Mouse (Mus musculus): ENCODE data around the gene AL732309.1. TPM values are rescaled to one million over a fixed set of nuclear protein-coding genes. Genes with fewer than 3 reads are reported as not detected.
"Not testable (repeated sequence)": the region's sequence is repeated elsewhere in the genome, so short reads cannot be mapped to it uniquely, and the experiment has no call there.

AL732309.1 gene
- total RNA-seq, 2 experiments from 2014 or later = 1.3 to 1.5 TPM

- DNase-seq (ENCODE audit: low spot score in 2 of 2) = no peak
Observed at GRCm38 (mm10) chr2:25267746-25268309, 21.2 kb upstream of the AL732309.1 start.

DNA sequence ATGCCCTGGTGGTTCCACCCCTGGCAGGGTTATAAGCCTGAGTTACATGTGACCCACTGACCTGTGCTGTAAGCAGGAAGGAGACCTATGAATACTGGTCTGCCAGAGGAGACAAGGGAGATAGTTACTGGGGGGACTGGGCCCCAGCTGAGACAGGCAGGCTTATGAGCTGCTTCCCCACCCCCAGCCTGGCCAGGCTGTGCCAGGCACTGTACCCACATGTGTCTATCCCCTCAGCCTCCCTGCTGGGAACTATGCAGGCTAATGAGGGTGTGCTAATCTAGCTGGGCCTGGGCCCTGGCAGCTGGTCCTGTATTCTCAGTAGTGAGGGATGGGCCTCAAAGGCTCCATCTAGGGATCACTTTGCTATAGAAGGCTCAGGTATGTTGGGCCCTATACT lies 20.6 kb upstream of the AL732309.1 start:
- no peak for DNase-seq (ENCODE audit: low spot score in 2 of 2)

DNA sequence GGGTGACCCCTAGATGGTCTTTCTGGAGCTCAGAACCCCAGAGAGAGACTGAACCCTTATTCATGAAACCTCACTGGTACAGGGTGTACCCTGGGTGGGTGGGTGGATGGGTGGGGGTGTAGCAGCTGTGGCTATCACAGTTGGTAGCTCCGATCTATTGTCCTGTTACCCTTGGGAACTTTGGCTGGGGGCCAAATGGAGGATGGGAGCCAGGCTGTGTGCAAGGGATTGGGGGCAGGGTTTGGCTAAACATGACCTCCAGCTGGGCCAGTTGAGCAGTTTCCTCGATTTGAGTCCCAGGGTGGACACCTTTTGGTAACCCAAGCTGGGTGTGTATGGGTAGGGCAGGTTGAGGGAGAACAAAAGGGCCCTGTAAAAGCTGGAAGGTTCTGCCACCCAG lies 20.1 kb upstream of the AL732309.1 start:
- DNase-seq (ENCODE audit: low spot score in 2 of 2) = no peak

GRCm38 (mm10) chr2:25265897-25266656 lies 19.4 kb upstream of the AL732309.1 start:
- DNase-seq (ENCODE audit: low spot score in 2 of 2) = no peak

- no peak for DNase-seq (ENCODE audit: low spot score in 2 of 2)
Observed at GRCm38 (mm10) chr2:25264851-25265250, 18.2 kb upstream of the AL732309.1 start.

GRCm38 (mm10) chr2:25264286-25264660 lies 17.6 kb upstream of the AL732309.1 start:
- DNase-seq (ENCODE audit: low spot score in 2 of 2) = no peak

GRCm38 (mm10) chr2:25263623-25264285 lies 17.1 kb upstream of the AL732309.1 start:
- no peak for DNase-seq (ENCODE audit: low spot score in 2 of 2)

DNA sequence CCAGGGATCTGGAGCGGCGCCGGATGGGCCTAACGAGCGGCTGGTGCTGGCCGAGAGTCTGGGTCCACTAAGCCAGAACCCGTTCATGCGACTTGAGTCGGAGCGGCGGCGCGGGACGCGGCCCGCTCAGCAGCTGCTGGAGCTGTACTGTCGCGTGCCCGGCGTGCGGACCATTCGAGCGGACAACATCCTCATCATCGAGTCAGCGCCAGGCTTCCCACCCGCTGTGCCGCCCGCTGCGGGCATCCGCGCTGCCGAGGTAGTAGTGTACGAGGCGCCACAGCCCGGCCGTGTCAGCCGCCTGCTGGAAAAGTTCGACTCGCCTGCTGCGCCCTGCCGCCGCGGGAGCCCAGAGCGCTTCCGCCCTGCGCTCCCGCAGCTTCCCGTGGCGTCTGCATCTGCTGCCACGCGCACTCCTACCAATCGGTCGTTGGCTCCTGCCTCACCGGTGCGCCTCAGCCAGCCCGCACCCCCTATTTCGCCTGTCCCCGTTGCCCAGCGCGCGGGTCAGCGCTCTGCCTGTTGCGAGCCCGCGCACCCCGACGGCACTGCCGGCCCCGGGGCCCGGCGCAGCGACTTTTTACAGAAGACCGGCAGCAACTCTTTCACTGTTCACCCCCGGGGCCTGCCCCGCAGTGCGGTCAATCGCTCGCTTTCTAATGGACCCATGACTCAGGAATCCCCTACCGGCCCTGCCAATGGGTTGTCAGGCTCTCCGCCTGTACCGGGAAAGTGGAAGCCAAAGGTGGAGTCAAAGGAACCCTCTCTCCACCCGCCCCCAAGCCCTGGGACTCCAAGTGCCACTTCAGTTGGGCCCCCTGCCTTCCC lies 16.3 kb upstream of the AL732309.1 start:
- peak in 1 of 2 experiments; percentile 46 for DNase-seq (ENCODE audit: low spot score in 2 of 2)

GRCm38 (mm10) chr2:25262291-25262767 lies 15.7 kb upstream of the AL732309.1 start, which contains the start of gene Tprn:
Tprn (plus strand) TSS chr2:25262618.
- DNase-seq (ENCODE audit: low spot score in 2 of 2) = peak; percentile 64 to 91

- DNase-seq (ENCODE audit: low spot score in 2 of 2) = no peak
Observed at GRCm38 (mm10) chr2:25261870-25262269, 15.2 kb upstream of the AL732309.1 start.

DNA sequence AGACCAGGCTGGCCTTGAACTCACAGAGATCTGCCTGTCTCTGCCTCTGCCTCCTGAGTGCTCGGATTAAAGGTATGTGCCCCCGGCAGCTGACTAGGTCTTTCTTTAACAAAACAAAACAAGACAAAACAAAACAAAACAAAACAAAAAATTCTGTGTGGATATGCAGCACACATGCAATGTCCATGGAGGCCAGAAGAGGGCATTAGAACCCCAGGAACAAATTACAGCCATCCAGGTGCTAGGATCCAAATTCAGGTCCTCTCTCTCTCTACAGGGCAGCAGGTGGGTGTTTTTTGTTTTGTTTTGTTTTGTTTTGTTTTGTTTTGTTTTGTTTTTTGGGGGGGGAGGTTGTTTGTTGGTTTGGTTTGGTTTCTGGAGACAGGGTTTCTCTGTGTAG lies 12.2 kb upstream of the AL732309.1 start:
- no peak for DNase-seq (ENCODE audit: low spot score in 2 of 2)

- not testable (repeated sequence) for DNase-seq (ENCODE audit: low spot score in 2 of 2)
Observed at GRCm38 (mm10) chr2:25257250-25257649, 10.6 kb upstream of the AL732309.1 start.

GRCm38 (mm10) chr2:25256443-25257109 lies 9.9 kb upstream of the AL732309.1 start:
- not testable (repeated sequence) for DNase-seq (ENCODE audit: low spot score in 2 of 2)

GRCm38 (mm10) chr2:25255284-25255779 lies 8.7 kb upstream of the AL732309.1 start, which contains the start of gene Tmem203:
Tmem203 (plus strand) TSS chr2:25255439.
- DNase-seq (ENCODE audit: low spot score in 2 of 2) = peak; percentile 77 to 85

GRCm38 (mm10) chr2:25252331-25252730 lies 5.7 kb upstream of the AL732309.1 start:
- no peak for DNase-seq (ENCODE audit: low spot score in 2 of 2)

GRCm38 (mm10) chr2:25244144-25244543 lies 2.5 kb downstream of the AL732309.1 start:
- no peak for DNase-seq (ENCODE audit: low spot score in 2 of 2)

DNA sequence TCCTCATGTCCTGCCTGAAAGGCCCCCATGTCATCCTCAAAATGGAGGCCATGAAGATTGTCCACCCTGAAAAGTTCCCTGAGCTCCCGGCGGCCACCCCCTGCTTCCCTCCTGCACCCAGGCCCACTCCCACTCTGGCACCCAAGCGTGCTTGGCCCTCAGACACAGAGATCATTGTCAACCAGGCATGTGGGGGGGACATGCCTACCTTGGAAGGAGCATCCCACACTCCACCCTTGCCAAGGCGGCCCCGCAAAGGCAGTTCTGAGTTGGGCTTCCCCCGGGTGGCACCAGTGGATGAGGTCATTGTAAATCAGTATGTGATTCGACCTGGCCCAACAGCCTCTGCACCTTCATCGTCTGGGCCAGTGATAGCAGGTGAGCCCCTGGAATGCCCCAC lies 3.3 kb downstream of the AL732309.1 start:
- no peak for DNase-seq (ENCODE audit: low spot score in 2 of 2)

DNA sequence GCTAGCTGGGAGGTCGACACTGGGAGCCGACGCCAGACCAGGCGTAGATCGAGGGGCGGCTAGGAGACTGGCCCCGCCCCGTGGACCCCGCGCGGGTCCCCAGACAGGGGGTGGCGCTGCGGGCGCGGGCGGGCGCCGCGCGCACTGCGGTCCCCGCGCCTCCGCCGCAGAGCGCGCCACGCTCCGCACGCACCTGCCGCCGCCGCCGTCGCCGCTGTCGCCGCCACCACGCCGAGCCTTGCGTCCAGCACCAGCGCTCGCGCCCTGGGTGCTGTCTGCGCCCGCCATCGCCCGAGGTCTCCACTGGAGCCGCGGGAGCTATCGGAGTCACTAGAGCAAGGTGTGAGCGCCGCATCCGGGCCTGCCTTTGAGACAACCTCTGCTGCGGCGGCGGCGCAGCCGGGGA lies 4.6 kb downstream of the AL732309.1 start, which contains the start of the genes Rnf208 and Cysrt1:
Gene Rnf208 (plus strand): TSS at position 155 of the 406 bp plus-strand sequence.
Gene Cysrt1 (minus strand): TSS at position 352 of the 406 bp plus-strand sequence.
- DNase-seq (ENCODE audit: low spot score in 2 of 2) = no peak

GRCm38 (mm10) chr2:25241438-25241775 lies 5.3 kb downstream of the AL732309.1 start:
- no peak for DNase-seq (ENCODE audit: low spot score in 2 of 2)

Data from gastrocnemius, postnatal 4 days (tissue).